Mouse (Mus musculus): ENCODE data around the gene Nhsl2.

DNA sequence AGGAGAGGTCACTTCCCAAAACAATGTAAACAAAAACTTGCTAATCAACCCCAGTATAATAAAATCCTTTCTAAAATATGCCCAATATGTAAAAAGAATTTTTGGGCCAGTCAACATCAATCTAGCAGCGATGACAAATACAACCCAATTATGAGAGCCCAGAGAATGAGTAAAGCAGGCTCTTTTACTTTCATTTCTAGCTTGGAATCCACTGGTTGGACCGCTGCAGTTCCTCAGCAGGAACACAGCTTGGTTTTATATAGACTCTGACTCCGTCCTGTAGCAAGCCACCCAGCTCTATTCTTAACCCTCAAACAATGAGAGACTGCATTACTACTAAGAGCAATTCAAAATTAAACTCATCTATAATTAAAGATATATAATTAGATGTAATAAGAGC is 37.4 kb upstream of the Nhsl2 start:
- no peak for TF ChIP-seq CTCF (IDR thresholded peaks at IDR 0.05; ENCODE audit: low read depth, low read length)
- no peak for TF ChIP-seq POLR2A (IDR thresholded peaks at IDR 0.05; ENCODE audit: extremely low read depth, insufficient read depth, low read length)
